In the genomic region with DNA sequence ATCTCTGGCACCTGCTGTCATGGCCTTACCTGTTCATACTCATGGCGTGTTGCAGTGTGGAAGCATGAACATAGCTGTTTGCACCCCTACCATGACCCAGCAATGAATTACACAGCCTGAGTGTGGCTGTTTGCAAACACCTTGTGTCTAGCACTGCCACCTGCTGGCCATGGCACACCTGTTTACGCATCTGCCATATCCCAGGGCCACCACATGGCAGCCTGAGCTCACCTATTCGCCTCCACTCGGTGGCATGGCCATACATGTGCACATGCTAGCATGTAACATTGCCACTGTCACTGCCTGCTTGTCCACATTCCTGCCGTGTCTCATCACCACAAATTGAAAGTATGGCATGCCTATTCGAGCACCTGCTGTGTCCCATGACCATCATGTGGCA, we compare ENCODE assay signal across 10 mouse cellular contexts. TPM values are rescaled to one million over a fixed set of nuclear protein-coding genes. Genes with fewer than 3 reads are reported as not detected.
DNase-seq lines count a peak whose midpoint lies in the region; ATAC-seq and TF ChIP-seq lines count a peak whose summit lies in the region.
"Had no signal": no experiment of that assay in that cellular context is flagged by ENCODE, and none has a peak within 500 bp of the region (broad histone marks: within the 10 kb centered on the region; RNA-seq: fewer than 3 reads in every experiment).

No protein-coding gene starts in this region.

- no peak overlapping the region for H3K9ac ChIP-seq in forebrain, embryonic 14.5 days (ENCODE audit: low read length)
- no peak overlapping the region for H3K9ac ChIP-seq in forebrain, embryonic 15.5 days (replicated peaks)
- H3K9ac ChIP-seq: lung, embryonic 15.5 days had no signal

- intact Hi-C loops in left cerebral cortex, postnatal 25 days (cut with DNase I), result no loop called here

- H3K4me2 ChIP-seq in forebrain, embryonic 14.5 days (ENCODE audit: low read length), result no peak overlapping the region
- H3K4me2 ChIP-seq in forebrain, embryonic 15.5 days (replicated peaks), result no peak overlapping the region
- H3K4me2 ChIP-seq: lung, embryonic 15.5 days had no signal

- no peaks in the 10 kb centered on the region for H3K27me3 ChIP-seq in forebrain, embryonic 14.5 days (replicated peaks; ENCODE audit: control insufficient read depth, insufficient read depth, low read length)
- H3K27me3 ChIP-seq in forebrain, embryonic 15.5 days, result no peaks in the 10 kb centered on the region
- H3K27me3 ChIP-seq in small intestine, adult 2 months (ENCODE audit: control insufficient read depth, insufficient read depth, low read length), result no peaks in the 10 kb centered on the region
- H3K27me3 ChIP-seq in heart, embryonic 10.5 days (ENCODE audit: insufficient read depth, poor library complexity, severe bottlenecking), result 0 out of 2 replicates have a peak, but pooled peaks cover 6% of the 10 kb centered on the region
- H3K27me3 ChIP-seq: lung, embryonic 15.5 days had no signal

- 80% methylated on average over 6 of the region's 6 CpGs for WGBS in forebrain, embryonic 14.5 days
- 72% methylated on average over 6 of the region's 6 CpGs for WGBS in forebrain, embryonic 15.5 days
- WGBS in lung, adult 2 months, result 64% methylated on average over 6 of the region's 6 CpGs
- 51% methylated on average over 6 of the region's 6 CpGs for WGBS in small intestine, adult 2 months
- whole genome bisulfite sequencing in heart, embryonic 10.5 days, result 69% methylated on average over 6 of the region's 6 CpGs

- no peaks in the 10 kb centered on the region for H3K9me3 ChIP-seq in forebrain, embryonic 14.5 days (replicated peaks; ENCODE audit: control insufficient read depth, low read length)
- no peaks in the 10 kb centered on the region for H3K9me3 ChIP-seq in forebrain, embryonic 15.5 days
- H3K9me3 ChIP-seq in heart, embryonic 10.5 days, result no peaks in the 10 kb centered on the region
- H3K9me3 ChIP-seq: lung, embryonic 15.5 days had no signal

- H3K4me1 ChIP-seq in forebrain, embryonic 14.5 days (ENCODE audit: control insufficient read depth, insufficient read depth, low read length), result peaks cover 3% of the 10 kb centered on the region
- peaks cover 16% of the 10 kb centered on the region; the same call in 1 of the 2 replicates for H3K4me1 ChIP-seq in forebrain, embryonic 15.5 days
- no peaks in the 10 kb centered on the region for H3K4me1 ChIP-seq in lung, adult 2 months (ENCODE audit: control insufficient read depth, insufficient read depth, low read length)
- H3K4me1 ChIP-seq in small intestine, adult 2 months (ENCODE audit: control insufficient read depth, insufficient read depth, insufficient read length, low read length), result peaks cover 4% of the 10 kb centered on the region; the same call in 1 of the 2 replicates
- 0 out of 2 replicates have a peak, but pooled peaks cover 4% of the 10 kb centered on the region for H3K4me1 ChIP-seq in heart, embryonic 10.5 days

- DNase-seq in forebrain, embryonic 14.5 days (ENCODE audit: low spot score), result peak; percentile 20
- DNase-seq in lung, adult 2 months, result no peak
- no peak for DNase-seq in lung, postnatal 10 days
- peak; percentile 38 for DNase-seq in ZHBTc4 (ENCODE audit: low read depth, low spot score)
- no peak for DNase-seq in left cerebral cortex, postnatal 25 days (ENCODE audit: low spot score in 2 of 2)
- no peak for DNase-seq in heart, embryonic 10.5 days (ENCODE audit: low spot score)
- DNase-seq: adrenal gland, postnatal 36 days had no signal

- no peak for ATAC-seq in forebrain, embryonic 14.5 days
- no peak for ATAC-seq in forebrain, embryonic 15.5 days (replicated peaks)

- no peak overlapping the region for H3K4me3 ChIP-seq in forebrain, embryonic 14.5 days (ENCODE audit: low read depth, low read length)
- H3K4me3 ChIP-seq in forebrain, embryonic 15.5 days, result no peak overlapping the region
- H3K4me3 ChIP-seq in lung, adult 2 months (replicated peaks; ENCODE audit: extremely low read depth, low read depth, low read length), result no peak overlapping the region
- H3K4me3 ChIP-seq in small intestine, adult 2 months (ENCODE audit: low read depth, low read length), result no peak overlapping the region
- no peak overlapping the region for H3K4me3 ChIP-seq in heart, embryonic 10.5 days
- H3K4me3 ChIP-seq: lung, embryonic 15.5 days had no signal

- no peaks in the 10 kb centered on the region for H3K36me3 ChIP-seq in forebrain, embryonic 14.5 days (ENCODE audit: control insufficient read depth, insufficient read depth, low read length)
- no peaks in the 10 kb centered on the region for H3K36me3 ChIP-seq in forebrain, embryonic 15.5 days
- no peaks in the 10 kb centered on the region for H3K36me3 ChIP-seq in small intestine, adult 2 months (ENCODE audit: control insufficient read depth, insufficient read depth, low read length)
- H3K36me3 ChIP-seq in heart, embryonic 10.5 days, result no peaks in the 10 kb centered on the region
- H3K36me3 ChIP-seq: lung, embryonic 15.5 days had no signal

- TF ChIP-seq POLR2A in lung, adult 2 months (IDR thresholded peaks at IDR 0.05; ENCODE audit: borderline replicate concordance, extremely low read depth, low read depth, low read length), result no peak
- TF ChIP-seq POLR2A in small intestine, adult 2 months (IDR thresholded peaks at IDR 0.05; ENCODE audit: low read depth, low read length), result no peak

- peak; percentile 45; the same call in 1 of the 2 replicates for TF ChIP-seq CTCF in lung, adult 2 months (IDR thresholded peaks at IDR 0.05; ENCODE audit: insufficient read depth, low read length)
- TF ChIP-seq CTCF in small intestine, adult 2 months (IDR thresholded peaks at IDR 0.05; ENCODE audit: extremely low read depth, insufficient read length, insufficient replicate concordance, low read depth, low read length), result peak; percentile 15; the same call in 1 of the 2 replicates

- no peak overlapping the region for H3K27ac ChIP-seq in forebrain, embryonic 14.5 days (ENCODE audit: low read depth, low read length)
- no peak overlapping the region for H3K27ac ChIP-seq in forebrain, embryonic 15.5 days (replicated peaks)
- no peak overlapping the region for H3K27ac ChIP-seq in small intestine, adult 2 months (ENCODE audit: insufficient read depth, low read depth, low read length)
- no peak overlapping the region for H3K27ac ChIP-seq in heart, embryonic 10.5 days
- H3K27ac ChIP-seq: lung, embryonic 15.5 days had no signal

RNA-seq across cellular contexts. Expression of gene Gnaz, which starts 37.4 kb away (rescaled TPM):
- polyA plus RNA-seq in forebrain, embryonic 14.5 days (2014; fragmentation: Nextera tagmentation; extraction: Ambion mirVana), result 23.7 and 32.9 TPM in 2 replicates
- polyA plus RNA-seq in forebrain, embryonic 15.5 days (2015; fragmentation: Nextera tagmentation; extraction: Ambion mirVana), result 40.9 and 44.9 TPM in 2 replicates
- polyA plus RNA-seq in lung, adult 2 months (2012; rRNA removed), result 3.0 and 4.6 TPM in 2 replicates
- 1.7 and 2.4 TPM in 2 replicates for polyA plus RNA-seq in small intestine, adult 2 months (2012; rRNA removed)
- total RNA-seq in left cerebral cortex, postnatal 25 days (2021), result 100 to 1,000 TPM; 124 to 133 TPM
- 2.0 and 4.2 TPM in 2 replicates for polyA plus RNA-seq in heart, embryonic 10.5 days (2016; fragmentation: Nextera tagmentation; extraction: Ambion mirVana)

Comparison
In these comparisons a context has a peak if more than half of its experiments do, and no peak if none do; other contexts are left out.
1. DNase-seq: peak in forebrain, embryonic 14.5 days (single experiment) and ZHBTc4 (single experiment); none in lung, adult 2 months (single experiment), lung, postnatal 10 days (single experiment), left cerebral cortex, postnatal 25 days (0 of 2) and heart, embryonic 10.5 days (single experiment).